Mouse (Mus musculus) MEL (cell line): ENCODE measurements around the gene Tnfrsf1b. TPM values are rescaled to one million over a fixed set of nuclear protein-coding genes. Genes with fewer than 3 reads are reported as not detected.

ENCODE experiments used
- DNase-seq: peaks from one replicate; pipeline ENCODE4 v3.0.0; 2011; ENCODE audit warnings: low read depth, low spot score
- H3K27ac ChIP-seq: 2 replicates; pipeline ENCODE4 v1.5.1; 2012; ENCODE audit warnings: low read depth, mild to moderate bottlenecking, control low read depth, low read length, moderate library complexity; ENCODE audit not compliant: control insufficient read depth
- H3K27me3 ChIP-seq, 2 experiments: fragments of 150-350 bp in 1 of 2; sonication (generic) in 1 of 2; 2 replicates each; pipeline ENCODE4 v1.6.1; 2012; ENCODE audit warnings: low read length in 2 of 2, mild to moderate bottlenecking in 2 of 2, improper control_type of control experiment in 1 of 2, moderate library complexity in 1 of 2; ENCODE audit not compliant: insufficient read depth in 2 of 2, control insufficient read depth in 1 of 2
- H3K36me3 ChIP-seq, 2 experiments: 2 replicates each; pipeline ENCODE4 v1.6.1; 2012 to 2014; ENCODE audit warnings: low read length in 2 of 2, improper control_type of control experiment in 1 of 2, inconsistent platforms in 1 of 2, mild to moderate bottlenecking in 1 of 2; ENCODE audit not compliant: insufficient read depth in 2 of 2, control insufficient read depth in 1 of 2
- H3K4me1 ChIP-seq, 2 experiments: fragments of 150-350 bp in 1 of 2; sonication (generic) in 1 of 2; 2 replicates each; pipeline ENCODE4 v1.6.1; 2012; ENCODE audit warnings: low read length in 2 of 2, improper control_type of control experiment in 1 of 2, mild to moderate bottlenecking in 1 of 2; ENCODE audit not compliant: insufficient read depth in 2 of 2, control insufficient read depth in 1 of 2
- H3K4me3 ChIP-seq, 2 experiments: fragments of 150-350 bp in 1 of 2; sonication (generic) in 1 of 2; 2 replicates each; pipeline ENCODE4 v1.5.1; 2012; ENCODE audit warnings: low read depth in 2 of 2, low read length in 2 of 2, mild to moderate bottlenecking in 2 of 2, moderate library complexity in 2 of 2, control low read depth in 1 of 2, improper control_type of control experiment in 1 of 2; ENCODE audit not compliant: control insufficient read depth in 1 of 2, insufficient read depth in 1 of 2
- H3K79me2 ChIP-seq: 2 replicates; pipeline ENCODE4 v1.6.1; 2012; ENCODE audit warnings: mild to moderate bottlenecking, low read length, moderate library complexity; ENCODE audit not compliant: control insufficient read depth, poor library complexity, insufficient read depth
- H3K9ac ChIP-seq: 2 replicates; pipeline ENCODE4 v1.6.1; 2012; ENCODE audit warnings: low read depth, mild to moderate bottlenecking, control low read depth, low read length, moderate library complexity; ENCODE audit not compliant: control insufficient read depth, poor library complexity, severe bottlenecking
- H3K9me3 ChIP-seq: fragments of 150-350 bp; sonication (generic); replicated peaks from 2 replicates; pipeline ENCODE4 v1.6.1; 2012; ENCODE audit warnings: mild to moderate bottlenecking, low read length, improper control_type of control experiment, moderate library complexity; ENCODE audit not compliant: insufficient read depth
- BHLHE40 ChIP-seq: IDR thresholded peaks from 2 replicates; pipeline ENCODE4 v1.6.1; 2012; ENCODE audit warnings: low read depth, mild to moderate bottlenecking, inconsistent platforms, low read length, improper control_type of control experiment, borderline replicate concordance
- CTCF ChIP-seq, 3 experiments: IDR thresholded peaks in 2 of 3; conservative IDR thresholded peaks in 1 of 3; 2 replicates each; pipeline ENCODE4 v1.5.1; 2011 to 2012; ENCODE audit warnings: low read length in 3 of 3, low read depth in 2 of 3, mild to moderate bottlenecking in 2 of 3, improper control_type of control experiment in 1 of 3, inconsistent platforms in 1 of 3, mixed read lengths in 1 of 3, moderate library complexity in 1 of 3; ENCODE audit not compliant: control insufficient read depth in 1 of 3, insufficient read depth in 1 of 3, poor library complexity in 1 of 3, severe bottlenecking in 1 of 3
- E2F4 ChIP-seq: IDR thresholded peaks from 2 replicates; pipeline ENCODE4 v1.6.1; 2011; ENCODE audit warnings: low read depth, low read length, improper control_type of control experiment, borderline replicate concordance
- ELF1 ChIP-seq: IDR thresholded peaks from 2 replicates; pipeline ENCODE4 v1.6.1; 2014; ENCODE audit warnings: low read depth, mild to moderate bottlenecking, inconsistent platforms, low read length, improper control_type of control experiment, moderate library complexity
- EP300 ChIP-seq, 2 experiments: IDR thresholded peaks; 2 replicates each; pipeline ENCODE4 v1.6.1; 2011; ENCODE audit warnings: improper control_type of control experiment in 2 of 2, low read length in 2 of 2, low read depth in 1 of 2, mild to moderate bottlenecking in 1 of 2
- ETS1 ChIP-seq: IDR thresholded peaks from 2 replicates; pipeline ENCODE4 v1.6.1; 2012; ENCODE audit warnings: low read depth, mild to moderate bottlenecking, inconsistent platforms, low read length, improper control_type of control experiment, moderate library complexity
- GABPA ChIP-seq: IDR thresholded peaks from 2 replicates; pipeline ENCODE4 v1.6.1; 2012; ENCODE audit warnings: low read depth, mild to moderate bottlenecking, inconsistent platforms, low read length, improper control_type of control experiment, moderate library complexity
- HCFC1 ChIP-seq: IDR thresholded peaks from 2 replicates; pipeline ENCODE4 v1.6.1; 2012; ENCODE audit warnings: low read depth, mild to moderate bottlenecking, inconsistent platforms, low read length, improper control_type of control experiment, moderate library complexity
- JUND ChIP-seq: IDR thresholded peaks from 2 replicates; pipeline ENCODE4 v1.6.1; 2011; ENCODE audit warnings: low read depth, mild to moderate bottlenecking, improper control_type of control experiment, low read length
- KAT2A ChIP-seq: conservative IDR thresholded peaks from 2 replicates; pipeline ENCODE4 v1.6.1; 2012; ENCODE audit warnings: low read depth, low read length, improper control_type of control experiment, inconsistent platforms
- MAX ChIP-seq: IDR thresholded peaks from 2 replicates; pipeline ENCODE4 v1.6.1; 2011; ENCODE audit warnings: low read length, improper control_type of control experiment
- MAZ ChIP-seq: IDR thresholded peaks from 2 replicates; pipeline ENCODE4 v1.6.1; 2012; ENCODE audit warnings: low read depth, mild to moderate bottlenecking, inconsistent platforms, low read length, improper control_type of control experiment
- MEF2A ChIP-seq: IDR thresholded peaks from 2 replicates; pipeline ENCODE4 v1.6.1; 2014; ENCODE audit warnings: low read depth, mild to moderate bottlenecking, inconsistent platforms, low read length, improper control_type of control experiment; ENCODE audit not compliant: poor library complexity, insufficient replicate concordance, severe bottlenecking; ENCODE audit errors: extremely low read depth
- MXI1 ChIP-seq: IDR thresholded peaks from 2 replicates; pipeline ENCODE4 v1.6.1; 2011; ENCODE audit warnings: mild to moderate bottlenecking, low read depth, low read length, improper control_type of control experiment
- MYB ChIP-seq: IDR thresholded peaks from 2 replicates; pipeline ENCODE4 v1.6.1; 2011; ENCODE audit warnings: mild to moderate bottlenecking, low read depth, low read length, improper control_type of control experiment
- MYC ChIP-seq: IDR thresholded peaks from 2 replicates; pipeline ENCODE4 v1.6.1; 2011; ENCODE audit warnings: low read depth, mild to moderate bottlenecking, low read length, improper control_type of control experiment, moderate library complexity
- NELFE ChIP-seq: IDR thresholded peaks from 2 replicates; pipeline ENCODE4 v1.6.1; 2011; ENCODE audit warnings: low read depth, low read length, improper control_type of control experiment
- NRF1 ChIP-seq: IDR thresholded peaks from 2 replicates; pipeline ENCODE4 v1.6.1; 2014; ENCODE audit warnings: low read depth, mild to moderate bottlenecking, inconsistent platforms, low read length, improper control_type of control experiment, moderate library complexity; ENCODE audit not compliant: poor library complexity, insufficient read depth, severe bottlenecking
- POLR2A ChIP-seq, 2 experiments: IDR thresholded peaks; 2 replicates each; pipeline ENCODE4 v1.6.1; 2011 to 2012; ENCODE audit warnings: low read length in 2 of 2, mild to moderate bottlenecking in 2 of 2, control low read depth in 1 of 2, improper control_type of control experiment in 1 of 2, low read depth in 1 of 2, moderate library complexity in 1 of 2; ENCODE audit not compliant: control insufficient read depth in 1 of 2, insufficient read depth in 1 of 2, poor library complexity in 1 of 2
- POLR2AphosphoS2 ChIP-seq: IDR thresholded peaks from 2 replicates; pipeline ENCODE4 v1.6.1; 2011; ENCODE audit warnings: low read length, improper control_type of control experiment
- RAD21 ChIP-seq: IDR thresholded peaks from 2 replicates; pipeline ENCODE4 v1.6.1; 2011; ENCODE audit warnings: mild to moderate bottlenecking, low read depth, low read length, improper control_type of control experiment
- RCOR1 ChIP-seq: IDR thresholded peaks from 2 replicates; pipeline ENCODE4 v1.6.1; 2012; ENCODE audit warnings: low read depth, mild to moderate bottlenecking, inconsistent platforms, low read length, improper control_type of control experiment
- SIN3A ChIP-seq: IDR thresholded peaks from 2 replicates; pipeline ENCODE4 v1.6.1; 2012; ENCODE audit warnings: low read length, improper control_type of control experiment, inconsistent platforms
- SMC3 ChIP-seq: IDR thresholded peaks from 2 replicates; pipeline ENCODE4 v1.6.1; 2011; ENCODE audit warnings: low read depth, low read length, improper control_type of control experiment
- TAL1 ChIP-seq: IDR thresholded peaks from 2 replicates; pipeline ENCODE4 v1.6.1; 2012; ENCODE audit warnings: mild to moderate bottlenecking, inconsistent platforms, low read length, moderate library complexity, mixed read lengths
- TBP ChIP-seq: IDR thresholded peaks from 2 replicates; pipeline ENCODE4 v1.8.0; 2011; ENCODE audit warnings: low read depth, low read length, improper control_type of control experiment
- TCF12 ChIP-seq: IDR thresholded peaks from 2 replicates; pipeline ENCODE4 v1.6.1; 2014; ENCODE audit warnings: low read depth, mild to moderate bottlenecking, inconsistent platforms, low read length, improper control_type of control experiment, moderate library complexity
- USF1 ChIP-seq: IDR thresholded peaks from 2 replicates; pipeline ENCODE4 v1.6.1; 2014; ENCODE audit warnings: low read depth, mild to moderate bottlenecking, inconsistent platforms, low read length, improper control_type of control experiment, moderate library complexity
- USF2 ChIP-seq, 2 experiments: IDR thresholded peaks; 2 replicates each; pipeline ENCODE4 v1.6.1; 2011 to 2012; ENCODE audit warnings: improper control_type of control experiment in 2 of 2, low read length in 2 of 2, borderline replicate concordance in 1 of 2, inconsistent platforms in 1 of 2, low read depth in 1 of 2, mild to moderate bottlenecking in 1 of 2; ENCODE audit not compliant: insufficient read depth in 1 of 2
- ZC3H11A ChIP-seq: IDR thresholded peaks from 2 replicates; pipeline ENCODE4 v1.6.1; 2012; ENCODE audit warnings: low read depth, mild to moderate bottlenecking, inconsistent platforms, low read length, improper control_type of control experiment
- ZKSCAN1 ChIP-seq: IDR thresholded peaks from 2 replicates; pipeline ENCODE4 v1.6.1; 2012; ENCODE audit warnings: low read depth, mild to moderate bottlenecking, inconsistent platforms, low read length, improper control_type of control experiment, moderate library complexity
- ZMIZ1 ChIP-seq: IDR thresholded peaks from 2 replicates; pipeline ENCODE4 v1.6.1; 2012; ENCODE audit warnings: low read depth, mild to moderate bottlenecking, inconsistent platforms, low read length, improper control_type of control experiment, moderate library complexity
- ZNF384 ChIP-seq: IDR thresholded peaks from 2 replicates; pipeline ENCODE4 v1.6.1; 2012; ENCODE audit warnings: low read depth, mild to moderate bottlenecking, inconsistent platforms, low read length, improper control_type of control experiment
- polyA plus RNA-seq, 2 experiments: library from polyadenylated mRNA; stranded (reverse) in 1 of 2; unstranded in 1 of 2; fragments of >175 nt in 1 of 2; fragments of >200 nt in 1 of 2; gene quantifications; 2 replicates each; pipeline versions ENCODE4 v1.2.1 to v1.2.4; 2012; ENCODE audit warnings: low replicate concordance in 2 of 2, low read depth in 1 of 2; ENCODE audit not compliant: insufficient read length in 2 of 2, insufficient read depth in 1 of 2, missing spikeins in 1 of 2
- total RNA-seq: library from RNA; depleted of rRNA; stranded (reverse); fragments of 300-350 nt; gene quantifications from 2 replicates; pipeline ENCODE4 v1.2.3, GENCODE M21; 2012

The Tnfrsf1b gene
- total and polyA plus RNA-seq, 3 experiments: 0.58 to 1.2 TPM; not detected in 1

DNA sequence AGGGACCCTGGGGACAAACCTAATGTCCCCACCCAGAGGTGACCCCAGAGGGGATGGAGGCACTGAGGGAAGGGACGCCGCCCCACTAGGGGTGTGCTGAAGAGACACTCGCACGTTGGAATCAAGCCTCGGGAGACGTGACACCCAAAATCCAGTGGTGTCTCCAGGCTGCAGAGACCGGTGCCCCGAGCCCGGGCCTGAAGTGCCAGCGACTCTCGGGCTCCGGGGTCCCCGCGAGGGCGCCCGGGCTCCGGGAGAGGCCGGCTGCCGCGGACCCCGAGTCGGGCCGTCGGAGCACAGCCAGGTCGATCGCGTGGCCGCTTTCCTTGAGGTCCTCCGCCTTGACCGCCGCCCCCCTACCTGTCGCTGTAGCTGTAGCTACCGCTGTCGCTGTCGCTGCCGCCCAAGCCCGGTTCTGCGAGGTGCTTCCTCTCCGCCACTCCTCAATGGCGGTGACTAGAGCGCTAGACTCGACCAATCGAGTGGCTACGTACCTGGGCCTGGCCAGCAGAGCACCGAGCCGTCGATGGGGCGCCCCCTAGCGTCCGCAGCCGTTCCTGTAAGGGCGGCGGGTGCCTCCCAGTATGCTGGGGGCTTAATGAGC is 52.0 kb downstream of the Tnfrsf1b start, which contains the start of gene Vps13d:
Gene Vps13d (minus strand): TSS at position 447 of the 604 bp plus-strand sequence.
- Histone ChIP-seq H3K4me3 (peak within 1 kb of the TSS; percentile 83 to 98), H3K27ac (peak within 1 kb of the TSS; percentile 40; the same call in 1 of the 2 replicates), H3K9ac (peak within 1 kb of the TSS; percentile 92), H3K9me3 (no peaks in the 10 kb centered on the region), H3K27me3 (no peaks in the 10 kb centered on the region), H3K79me2 (peaks cover 22% of the 10 kb centered on the region), H3K36me3 (peaks cover 2 to 24% of the 10 kb centered on the region in 2 experiments; a peak in 3 of 4 replicates), H3K4me1 (peaks cover 10 to 19% of the 10 kb centered on the region in 2 experiments)
- peak; percentile 62; the same call in 1 of the 2 replicates for TF ChIP-seq ZMIZ1
- peak; percentile 69 to 74; a peak in 3 of 4 replicates for TF ChIP-seq POLR2A (IDR thresholded peaks at IDR 0.05; ENCODE audit: control insufficient read depth in 1 of 2, insufficient read depth in 1 of 2, low read depth in 1 of 2, low read length in 2 of 2, poor library complexity in 1 of 2)
- 0 out of 2 replicates have a peak, but pooled peaks have one; percentile 36 for TF ChIP-seq USF1
- TF ChIP-seq EP300 (IDR thresholded peaks at IDR 0.05; ENCODE audit: low read depth in 1 of 2, low read length in 2 of 2): peak in 1 of 2 experiments; percentile 52; a peak in 1 of 4 replicates
- TF ChIP-seq NRF1: 0 out of 2 replicates have a peak, but pooled peaks have one; percentile 38
- no peak for TF ChIP-seq MAX
- peak; percentile 47; the same call in 1 of the 2 replicates for TF ChIP-seq RCOR1
- peak; percentile 58 for TF ChIP-seq ZNF384
- 0 out of 2 replicates have a peak, but pooled peaks have one; percentile 16 for TF ChIP-seq ZC3H11A
- TF ChIP-seq GABPA: peak; percentile 66; the same call in 1 of the 2 replicates
- TF ChIP-seq HCFC1: peak; percentile 92
- no peak for TF ChIP-seq ZKSCAN1
- TF ChIP-seq SMC3: peak; percentile 45
- TF ChIP-seq KAT2A: peak; percentile 65; the same call in 1 of the 2 replicates
- TF ChIP-seq JUND: no peak
- no peak for TF ChIP-seq TAL1
- TF ChIP-seq USF2 (IDR thresholded peaks at IDR 0.05; ENCODE audit: borderline replicate concordance in 1 of 2, insufficient read depth in 1 of 2, low read depth in 1 of 2, low read length in 2 of 2): no peak
- peak; percentile 81 for TF ChIP-seq MAZ
- peak; percentile 60; the same call in 1 of the 2 replicates for TF ChIP-seq BHLHE40
- peak; percentile 72 for TF ChIP-seq ELF1
- no peak for TF ChIP-seq MYC
- TF ChIP-seq TCF12: peak; percentile 61; the same call in 1 of the 2 replicates
- peak; percentile 98 for TF ChIP-seq SIN3A
- TF ChIP-seq ETS1: peak; percentile 69; the same call in 1 of the 2 replicates
- peak; percentile 71 for TF ChIP-seq NELFE
- no peak; the same call in 1 of the 2 replicates for TF ChIP-seq MYB
- peak; percentile 88 for TF ChIP-seq MXI1
- TF ChIP-seq E2F4: no peak
- TF ChIP-seq RAD21: 0 out of 2 replicates have a peak, but pooled peaks have one; percentile 1
- no peak for TF ChIP-seq MEF2A
- TF ChIP-seq POLR2AphosphoS2: peak; percentile 53; the same call in 1 of the 2 replicates
- TF ChIP-seq CTCF (IDR thresholded peaks at IDR 0.05 in 2 of 3, conservative IDR thresholded peaks at IDR 0.05 in 1 of 3; ENCODE audit: control insufficient read depth in 1 of 3, insufficient read depth in 1 of 3, low read depth in 2 of 3, low read length in 3 of 3, poor library complexity in 1 of 3, severe bottlenecking in 1 of 3): peak; percentile 70 to 98 (median 89)
- no peak for TF ChIP-seq TBP
- peak; percentile 95 for DNase-seq
